Mouse (Mus musculus): ENCODE data around the gene Nat8f3. TPM values are rescaled to one million over a fixed set of nuclear protein-coding genes. Genes with fewer than 3 reads are reported as not detected.

Gene Nat8f3
- under 1 TPM; 0.27 to 0.72 TPM for polyA plus RNA-seq (2017; shearing (Covaris generic))

GRCm38 (mm10) chr6:85765532-85765931 lies at the start of gene Nat8f3:
Gene Nat8f3 (minus strand): TSS chr6:85765754.

GRCm38 (mm10) chr6:85713105-85713504 lies 52.4 kb downstream of the Nat8f3 start, which contains the start of gene Nat8f7:
Gene Nat8f7 (minus strand): TSS chr6:85713205.

Other genes starting within 250 kb of the Nat8f3 start
- gene Alms1, start 178.2 kb downstream of the Nat8f3 start, polyA plus RNA-seq (2017; shearing (Covaris generic)) = 10 to 100 TPM in 1 of 2 experiments, 1 to 10 TPM in 1; 2.3 to 10.8 TPM
- gene Nat8f7, start 52.5 kb downstream of the Nat8f3 start, polyA plus RNA-seq (2017; shearing (Covaris generic)) = under 1 TPM in 1 of 2 experiments, not detected in 1; 0.60 TPM
- not detected for gene Nat8f6, start 55.2 kb upstream of the Nat8f3 start, polyA plus RNA-seq (2017; shearing (Covaris generic))
- not detected for gene Nat8f5, start 55.2 kb upstream of the Nat8f3 start, polyA plus RNA-seq (2017; shearing (Covaris generic))
- gene Nat8, start 66.3 kb upstream of the Nat8f3 start, polyA plus RNA-seq (2017; shearing (Covaris generic)) = not detected
- 1 to 10 TPM in 1 of 2 experiments, under 1 TPM in 1; 0.29 to 2.9 TPM for gene Nat8f2, start 103.4 kb upstream of the Nat8f3 start, polyA plus RNA-seq (2017; shearing (Covaris generic))
- gene Nat8f4, start 139.1 kb upstream of the Nat8f3 start, polyA plus RNA-seq (2017; shearing (Covaris generic)) = 1 to 10 TPM; 6.2 to 8.6 TPM
- gene Tprkb, start 146.1 kb upstream of the Nat8f3 start, polyA plus RNA-seq (2017; shearing (Covaris generic)) = 10 to 100 TPM; 39.1 to 43.7 TPM
- 10 to 100 TPM in 1 of 2 experiments, 1 to 10 TPM in 1; 9.1 to 11.9 TPM for gene Nat8f1, start 149.9 kb upstream of the Nat8f3 start, polyA plus RNA-seq (2017; shearing (Covaris generic))
- 100 to 1,000 TPM; 164 to 231 TPM for gene Dusp11, start 195.9 kb upstream of the Nat8f3 start, polyA plus RNA-seq (2017; shearing (Covaris generic))

Measured in inflammation-experienced regulatory T-cells (primary cell).